Mouse (Mus musculus): ENCODE measurements around the gene Vsig10.
"Not testable (repeated sequence)": the region's sequence is repeated elsewhere in the genome, so short reads cannot be mapped to it uniquely, and the experiment has no call there.

The Vsig10 gene

GRCm38 (mm10) chr5:117318741-117319629, at the start of gene Vsig10:
Gene Vsig10 (plus strand): TSS chr5:117319083.
- DNase-seq = peak; percentile 42

- no peak for DNase-seq
Measured at GRCm38 (mm10) chr5:117269395-117269794, 49.5 kb upstream of the Vsig10 start.

GRCm38 (mm10) chr5:117271945-117272344, 46.9 kb upstream of the Vsig10 start:
- no peak for DNase-seq

- DNase-seq = no peak
Measured at GRCm38 (mm10) chr5:117274817-117275216, 44.1 kb upstream of the Vsig10 start.

GRCm38 (mm10) chr5:117277784-117278183, 41.1 kb upstream of the Vsig10 start:
- DNase-seq = no peak

- no peak for DNase-seq
Measured at GRCm38 (mm10) chr5:117278809-117279668, 39.8 kb upstream of the Vsig10 start.

GRCm38 (mm10) chr5:117279669-117280050, 39.2 kb upstream of the Vsig10 start:
- DNase-seq = no peak

- DNase-seq = no peak
Measured at GRCm38 (mm10) chr5:117281536-117281935, 37.3 kb upstream of the Vsig10 start.

- no peak for DNase-seq
Measured at GRCm38 (mm10) chr5:117282360-117282759, 36.5 kb upstream of the Vsig10 start.

GRCm38 (mm10) chr5:117284029-117284428, 34.9 kb upstream of the Vsig10 start:
- no peak for DNase-seq

GRCm38 (mm10) chr5:117284682-117285081, 34.2 kb upstream of the Vsig10 start:
- no peak for DNase-seq

GRCm38 (mm10) chr5:117285266-117285665, 33.6 kb upstream of the Vsig10 start:
- DNase-seq = no peak

- no peak for DNase-seq
Measured at GRCm38 (mm10) chr5:117286286-117286685, 32.6 kb upstream of the Vsig10 start.

GRCm38 (mm10) chr5:117286831-117287822, 31.8 kb upstream of the Vsig10 start, which contains the start of gene Pebp1:
Gene Pebp1 (minus strand): TSS chr5:117287625.
- DNase-seq = peak; percentile 93

- DNase-seq = no peak
Measured at GRCm38 (mm10) chr5:117289646-117290045, 29.2 kb upstream of the Vsig10 start.

GRCm38 (mm10) chr5:117290081-117290480, 28.8 kb upstream of the Vsig10 start:
- no peak for DNase-seq

GRCm38 (mm10) chr5:117291312-117291711, 27.6 kb upstream of the Vsig10 start:
- no peak for DNase-seq

GRCm38 (mm10) chr5:117292547-117292946, 26.3 kb upstream of the Vsig10 start:
- DNase-seq = no peak

- DNase-seq = not testable (repeated sequence)
Measured at GRCm38 (mm10) chr5:117293776-117294175, 25.1 kb upstream of the Vsig10 start.

GRCm38 (mm10) chr5:117295011-117295410, 23.9 kb upstream of the Vsig10 start:
- DNase-seq = no peak

- no peak for DNase-seq
Measured at GRCm38 (mm10) chr5:117302899-117303298, 16.0 kb upstream of the Vsig10 start.
